Mouse (Mus musculus): ENCODE data around the gene Ube2l3.

GRCm38 (mm10) chr16:17124871-17125520 is 77.5 kb downstream of the Ube2l3 start, which contains the start of gene 2610318N02Rik:
- TF ChIP-seq CTCF (IDR thresholded peaks at IDR 0.05; ENCODE audit: borderline replicate concordance, insufficient read depth, low read length) (no peak), POLR2A (IDR thresholded peaks at IDR 0.05; ENCODE audit: low read depth, low read length) (peak; percentile 63)

All from embryonic fibroblast, embryonic 13.5 days (primary cell).